Mouse (Mus musculus) liver, embryonic 13.5 days (tissue): ENCODE measurements around the gene Camta1. TPM values are rescaled to one million over a fixed set of nuclear protein-coding genes. Genes with fewer than 3 reads are reported as not detected.

Experiments
- ATAC-seq: fragments of 200-750 bp; cut with Nextera tagmentation; 2 replicates; pipeline ENCODE4 v1.8.0; 2017; ENCODE audit warnings: low read depth, mild to moderate bottlenecking, moderate number of reproducible peaks, moderate library complexity
- DNase-seq: peaks from one replicate; pipeline ENCODE4 v3.0.0; 2022
- H3K27ac ChIP-seq: fragments of 300-500 bp; sonication (generic); 2 replicates; pipeline ENCODE4 v1.5.1; 2015; ENCODE audit warnings: moderate library complexity, mild to moderate bottlenecking, inconsistent platforms
- H3K27me3 ChIP-seq: fragments of 300-500 bp; sonication (generic); 2 replicates; pipeline ENCODE4 v1.6.1; 2015; ENCODE audit warnings: mild to moderate bottlenecking, inconsistent platforms
- H3K36me3 ChIP-seq: fragments of 300-500 bp; sonication (generic); 2 replicates; pipeline ENCODE4 v1.6.1; 2015; ENCODE audit warnings: mild to moderate bottlenecking, inconsistent platforms
- H3K4me1 ChIP-seq: fragments of 300-500 bp; sonication (generic); replicated peaks from 2 replicates; pipeline ENCODE4 v1.6.1; 2015; ENCODE audit warnings: inconsistent platforms
- H3K4me2 ChIP-seq: fragments of 300-500 bp; sonication (generic); 2 replicates; pipeline ENCODE4 v1.6.1; 2015; ENCODE audit warnings: inconsistent platforms, mild to moderate bottlenecking, moderate library complexity
- H3K4me3 ChIP-seq: fragments of 300-500 bp; sonication (generic); replicated peaks from 2 replicates; pipeline ENCODE4 v1.5.1; 2015; ENCODE audit warnings: mild to moderate bottlenecking, inconsistent platforms
- H3K9ac ChIP-seq: fragments of 300-500 bp; sonication (generic); 2 replicates; pipeline ENCODE4 v1.6.1; 2015; ENCODE audit warnings: mild to moderate bottlenecking, inconsistent platforms
- H3K9me3 ChIP-seq: fragments of 300-500 bp; sonication (generic); replicated peaks from 2 replicates; pipeline ENCODE4 v1.6.1; 2016; ENCODE audit warnings: inconsistent platforms
- WGBS: fragments of 180-500 bp; shearing (Covaris S2); methylation state at CpG from one replicate; pipeline ENCODE4 v1.1.7; 2015; ENCODE audit not compliant: insufficient replicate concordance; 5-methylcytosine and 5-hydroxymethylcytosine counted together
- polyA plus RNA-seq: library from polyadenylated mRNA; unstranded; fragments of >200 nt; fragmentation: Nextera tagmentation; extraction: Ambion mirVana; gene quantifications from 2 replicates; pipeline ENCODE4 v1.2.1, GENCODE M21; 2015

The Camta1 gene
- polyA plus RNA-seq, 1 experiment from 2014 or later, result 43.6 TPM

DNA sequence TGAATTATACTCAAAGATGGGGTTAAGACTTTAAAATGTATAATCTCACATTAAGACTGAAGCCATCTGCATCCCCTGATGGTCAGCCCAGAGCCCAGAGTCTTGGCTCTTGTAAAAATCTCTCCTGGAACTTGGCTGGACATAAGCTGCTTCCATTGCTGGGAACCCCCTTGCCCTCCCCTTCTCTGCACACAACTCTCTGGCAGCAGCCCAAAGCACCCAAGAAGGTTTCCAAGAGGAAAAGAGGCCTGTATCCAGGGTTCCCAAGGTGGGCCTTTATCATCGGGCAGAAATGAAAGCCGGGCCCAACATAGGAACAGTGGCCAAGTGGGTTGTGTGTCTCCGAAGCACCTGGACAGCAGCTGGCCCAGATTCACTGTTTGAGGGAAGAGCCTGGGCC is 316.2 kb downstream of the Camta1 start:
- Histone ChIP-seq H3K27ac (no peak overlapping the region), H3K27me3 (0 out of 2 replicates have a peak, but pooled peaks cover 3% of the 10 kb centered on the region), H3K9ac (no peak overlapping the region), H3K36me3 (no peaks in the 10 kb centered on the region), H3K4me3 (no peak overlapping the region), H3K9me3 (no peaks in the 10 kb centered on the region), H3K4me1 (no peaks in the 10 kb centered on the region), H3K4me2 (no peak overlapping the region)
- no peak for ATAC-seq
- no peak for DNase-seq
- WGBS, result 79% methylated on average over 3 of the region's 3 CpGs

DNA sequence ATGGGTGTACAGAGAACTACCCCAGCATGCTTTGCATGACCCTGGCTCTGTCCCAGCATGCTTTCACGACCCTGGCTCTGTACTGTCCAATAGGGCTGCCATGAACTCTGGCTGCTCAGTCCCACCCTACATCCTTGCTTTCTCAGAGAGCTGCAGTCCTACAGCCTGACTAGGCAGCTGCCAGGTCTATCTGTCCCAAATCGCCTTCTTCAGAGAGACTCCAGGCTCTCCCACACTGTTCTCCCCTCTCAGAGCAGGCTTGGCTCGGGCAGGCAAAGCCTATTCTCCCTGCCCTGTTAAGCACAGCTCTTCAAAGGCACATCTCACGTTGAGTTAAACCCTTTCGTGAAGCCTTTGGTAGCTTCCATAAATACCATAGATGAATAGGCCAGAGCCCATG is 317.5 kb downstream of the Camta1 start:
- Histone ChIP-seq H3K27me3 (no peaks in the 10 kb centered on the region), H3K9ac (no peak overlapping the region), H3K9me3 (no peaks in the 10 kb centered on the region), H3K4me1 (no peaks in the 10 kb centered on the region), H3K27ac (no peak overlapping the region), H3K36me3 (no peaks in the 10 kb centered on the region), H3K4me2 (no peak overlapping the region), H3K4me3 (no peak overlapping the region)
- 42% methylated on average over 5 of the region's 5 CpGs for WGBS
- DNase-seq, result no peak
- ATAC-seq, result no peak

DNA sequence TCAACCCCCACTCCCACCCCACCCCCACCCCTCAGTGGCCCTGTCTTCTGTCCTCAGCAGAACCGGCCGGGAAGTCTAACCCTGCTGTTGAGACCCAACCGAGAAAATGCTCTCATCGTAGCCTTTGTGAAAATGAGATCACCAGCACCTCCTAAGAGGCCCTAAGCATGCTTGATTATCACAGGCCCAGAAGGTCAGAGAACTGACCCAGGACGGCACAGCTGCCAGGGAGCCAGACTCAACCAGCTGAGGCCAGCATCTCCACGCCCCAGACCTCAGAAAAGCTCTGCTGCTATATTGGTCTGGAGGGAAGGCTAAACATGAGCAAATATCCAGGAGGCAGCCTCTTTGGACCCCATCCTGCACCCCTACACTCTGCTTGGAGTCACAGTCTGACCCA is 321.1 kb downstream of the Camta1 start:
- Histone ChIP-seq H3K36me3 (no peaks in the 10 kb centered on the region), H3K9me3 (no peaks in the 10 kb centered on the region), H3K4me1 (no peaks in the 10 kb centered on the region), H3K27me3 (no peaks in the 10 kb centered on the region), H3K4me2 (no peak overlapping the region), H3K9ac (no peak overlapping the region), H3K27ac (no peak overlapping the region), H3K4me3 (no peak overlapping the region)
- DNase-seq, result no peak
- no peak for ATAC-seq
- WGBS, result 60% methylated on average over 6 of the region's 6 CpGs

DNA sequence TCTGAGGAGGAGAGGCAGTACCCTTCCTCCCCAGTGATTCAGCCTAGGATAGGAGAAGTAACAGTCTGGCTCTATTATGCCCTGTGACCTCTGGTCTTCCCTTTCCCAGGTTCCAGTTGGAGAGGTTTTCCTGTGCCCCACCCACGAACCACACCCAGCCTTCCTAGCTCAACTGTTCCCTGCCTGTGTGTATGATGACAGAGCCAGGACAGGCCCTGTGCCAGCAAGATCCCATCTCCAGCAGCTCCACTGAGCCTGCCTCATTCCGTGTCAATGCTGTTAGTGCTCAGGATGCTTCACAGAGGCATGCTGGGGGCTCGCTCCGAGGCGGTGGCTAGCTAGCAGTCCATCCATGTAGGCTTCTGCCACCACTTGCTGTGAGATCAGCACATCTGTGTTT is 321.8 kb downstream of the Camta1 start:
- Histone ChIP-seq H3K36me3 (no peaks in the 10 kb centered on the region), H3K9ac (no peak overlapping the region), H3K9me3 (no peaks in the 10 kb centered on the region), H3K27me3 (no peaks in the 10 kb centered on the region), H3K4me3 (no peak overlapping the region), H3K4me1 (no peaks in the 10 kb centered on the region), H3K27ac (no peak overlapping the region), H3K4me2 (no peak overlapping the region)
- ATAC-seq (no peak), DNase-seq (no peak)
- 55% methylated on average over 5 of the region's 5 CpGs for WGBS

DNA sequence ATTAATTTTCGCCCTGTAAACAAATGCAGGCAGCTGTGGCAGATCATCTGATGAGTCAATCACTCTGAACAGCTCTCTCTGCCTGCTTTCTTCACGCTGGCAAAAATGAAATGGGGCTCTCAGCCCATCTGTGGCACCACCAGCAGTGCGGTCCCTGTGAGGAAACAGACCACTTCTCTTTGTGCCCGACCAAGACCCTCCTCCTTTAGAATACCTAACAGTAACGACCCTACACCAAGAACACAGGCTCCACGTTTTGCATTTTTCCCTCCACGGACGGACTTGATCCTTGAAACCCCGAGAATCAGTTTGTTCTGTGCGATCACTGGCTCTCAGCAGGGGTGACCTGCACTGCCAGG is 322.5 kb downstream of the Camta1 start:
- H3K27me3 ChIP-seq, result no peaks in the 10 kb centered on the region
- H3K4me3 ChIP-seq, result no peak overlapping the region
- WGBS, result 58% methylated on average over 10 of the region's 10 CpGs

DNA sequence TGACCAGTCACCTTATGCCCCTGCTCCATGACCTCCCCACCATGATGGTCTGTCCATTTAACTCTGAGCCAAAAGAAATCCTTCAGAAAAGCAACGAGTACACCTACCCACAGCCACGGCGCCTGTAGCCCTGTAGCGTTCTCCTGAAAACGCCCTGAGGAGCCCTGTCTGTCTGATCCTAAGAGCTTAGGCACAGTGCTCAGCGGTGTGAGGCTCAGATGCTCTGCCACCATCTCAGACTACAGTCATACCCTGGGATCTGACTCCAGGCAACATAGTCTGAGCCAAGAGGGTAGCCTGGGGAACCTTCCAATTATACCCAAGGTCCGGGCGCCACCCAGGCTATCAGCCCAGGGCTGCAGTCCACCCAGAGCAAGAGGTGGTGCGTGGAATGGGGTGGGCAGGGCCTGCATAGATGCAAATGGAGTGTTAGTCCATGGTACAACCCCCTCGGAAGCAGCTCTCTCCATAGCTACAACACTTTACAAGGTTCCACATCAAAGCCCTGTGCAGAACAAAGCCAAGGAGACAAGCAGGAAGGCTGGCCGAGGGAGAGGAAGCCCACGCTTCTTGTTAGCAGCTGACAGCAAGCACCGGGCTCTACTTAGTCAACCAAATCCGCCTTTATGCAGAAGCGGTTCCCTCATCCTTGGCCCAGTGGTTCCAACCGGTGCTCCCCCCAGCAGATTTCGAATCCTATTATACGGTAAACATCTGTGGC is 323.1 kb downstream of the Camta1 start:
- DNase-seq, result no peak

More for the DNA sequence above, 322.5 kb downstream of the Camta1 start:
- no peak overlapping the region for H3K27ac ChIP-seq
- H3K9ac ChIP-seq, result no peak overlapping the region
- H3K4me2 ChIP-seq, result no peak overlapping the region
- no peaks in the 10 kb centered on the region for H3K9me3 ChIP-seq
- no peak for ATAC-seq
- no peaks in the 10 kb centered on the region for H3K36me3 ChIP-seq
- no peaks in the 10 kb centered on the region for H3K4me1 ChIP-seq
- no peak for DNase-seq

DNA sequence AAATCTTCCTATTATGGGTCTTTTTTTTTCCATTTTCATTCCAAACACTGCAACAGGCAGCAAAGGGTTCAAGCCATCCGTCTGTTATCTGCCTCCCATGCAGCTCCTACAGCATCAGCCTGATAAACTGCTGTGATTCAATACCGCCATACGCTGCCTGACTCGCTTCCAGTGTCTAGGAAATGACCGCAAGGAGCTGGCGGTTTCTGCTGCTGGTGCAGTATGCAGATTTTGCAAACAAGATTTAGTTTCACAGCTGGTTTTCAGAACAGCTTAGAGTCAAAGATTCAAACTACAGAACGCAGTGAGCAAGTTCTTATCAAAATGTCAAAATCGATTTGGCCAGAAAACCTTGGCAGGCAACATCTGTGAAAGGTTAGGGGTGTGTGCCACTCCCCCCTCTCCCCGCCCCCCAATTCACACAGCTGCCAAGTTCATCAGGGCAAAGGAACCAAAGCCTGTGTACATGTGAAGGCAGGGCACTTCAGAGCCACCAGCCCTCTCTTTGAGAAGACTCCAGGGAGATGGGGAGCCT is 325.7 kb downstream of the Camta1 start:
- H3K27me3 ChIP-seq, result no peaks in the 10 kb centered on the region
- ATAC-seq (no peak), DNase-seq (no peak)
- no peak overlapping the region for H3K9ac ChIP-seq
- no peak overlapping the region for H3K27ac ChIP-seq
- no peaks in the 10 kb centered on the region for H3K4me1 ChIP-seq
- 45% methylated on average over 9 of the region's 9 CpGs for WGBS
- H3K36me3 ChIP-seq, result no peaks in the 10 kb centered on the region
- no peak overlapping the region for H3K4me2 ChIP-seq
- no peak overlapping the region for H3K4me3 ChIP-seq
- no peaks in the 10 kb centered on the region for H3K9me3 ChIP-seq

More for the DNA sequence above, 323.1 kb downstream of the Camta1 start:
- H3K4me1 ChIP-seq, result no peaks in the 10 kb centered on the region
- no peak overlapping the region for H3K27ac ChIP-seq
- H3K36me3 ChIP-seq, result no peaks in the 10 kb centered on the region
- no peak for ATAC-seq
- H3K27me3 ChIP-seq, result no peaks in the 10 kb centered on the region
- 57% methylated on average over 18 of the region's 18 CpGs for WGBS
- no peaks in the 10 kb centered on the region for H3K9me3 ChIP-seq
- H3K4me2 ChIP-seq, result no peak overlapping the region
- H3K9ac ChIP-seq, result no peak overlapping the region
- H3K4me3 ChIP-seq, result no peak overlapping the region

DNA sequence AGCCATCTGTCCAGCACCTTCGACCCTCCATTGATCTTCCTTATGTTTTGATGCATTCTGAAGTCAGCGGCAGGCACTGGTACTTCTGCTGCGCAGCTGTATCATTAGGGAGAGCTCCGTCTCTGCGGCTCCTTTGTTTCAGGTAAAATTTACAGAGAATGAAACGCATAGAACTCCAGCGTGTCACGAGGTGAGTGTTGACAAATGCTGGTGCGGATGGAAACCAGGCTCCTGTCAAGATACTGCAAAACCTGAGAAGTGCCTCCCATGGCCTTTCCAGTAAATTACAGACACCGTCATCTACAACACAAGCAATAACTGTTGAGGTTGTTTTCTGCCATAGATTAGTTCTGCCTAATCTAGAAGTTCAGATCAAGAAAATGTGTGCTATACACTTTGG is 328.2 kb downstream of the Camta1 start:
- Histone ChIP-seq H3K4me2 (no peak overlapping the region), H3K9me3 (0 out of 2 replicates have a peak, but pooled peaks cover 4% of the 10 kb centered on the region), H3K27ac (no peak overlapping the region; the same call in 1 of the 2 replicates), H3K4me3 (no peak overlapping the region), H3K27me3 (no peaks in the 10 kb centered on the region), H3K9ac (no peak overlapping the region), H3K4me1 (no peaks in the 10 kb centered on the region), H3K36me3 (no peaks in the 10 kb centered on the region)
- DNase-seq (no peak), ATAC-seq (no peak)
- WGBS, result 65% methylated on average over 10 of the region's 10 CpGs

DNA sequence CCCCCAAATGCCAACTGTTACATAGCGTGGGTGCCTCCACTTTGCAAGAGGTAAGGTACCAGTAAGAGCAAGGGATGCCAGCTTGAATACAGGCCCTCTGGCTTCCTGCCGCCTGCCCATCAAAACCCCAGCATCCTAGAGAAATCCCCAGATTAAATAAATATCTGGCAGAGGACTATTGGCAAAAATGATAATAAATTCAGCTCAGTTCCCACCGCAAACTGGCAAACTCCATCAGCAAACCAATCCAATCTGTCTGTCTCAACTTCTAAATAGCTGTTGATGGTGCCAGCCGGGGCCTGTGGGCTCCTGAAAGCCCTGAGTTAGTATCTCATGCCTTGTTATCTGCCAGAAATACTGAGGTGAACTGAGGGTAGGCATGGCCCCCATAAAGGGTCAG is 333.2 kb downstream of the Camta1 start:
- DNase-seq, result no peak
- 71% methylated on average over 4 of the region's 4 CpGs for WGBS
- H3K4me1 ChIP-seq, result no peaks in the 10 kb centered on the region
- no peak overlapping the region for H3K4me3 ChIP-seq
- H3K9ac ChIP-seq, result no peak overlapping the region
- H3K36me3 ChIP-seq, result no peaks in the 10 kb centered on the region
- H3K27ac ChIP-seq, result no peak overlapping the region
- H3K27me3 ChIP-seq, result no peaks in the 10 kb centered on the region
- no peak for ATAC-seq
- H3K4me2 ChIP-seq, result no peak overlapping the region
- H3K9me3 ChIP-seq, result peaks cover 7% of the 10 kb centered on the region; the same call in 1 of the 2 replicates

DNA sequence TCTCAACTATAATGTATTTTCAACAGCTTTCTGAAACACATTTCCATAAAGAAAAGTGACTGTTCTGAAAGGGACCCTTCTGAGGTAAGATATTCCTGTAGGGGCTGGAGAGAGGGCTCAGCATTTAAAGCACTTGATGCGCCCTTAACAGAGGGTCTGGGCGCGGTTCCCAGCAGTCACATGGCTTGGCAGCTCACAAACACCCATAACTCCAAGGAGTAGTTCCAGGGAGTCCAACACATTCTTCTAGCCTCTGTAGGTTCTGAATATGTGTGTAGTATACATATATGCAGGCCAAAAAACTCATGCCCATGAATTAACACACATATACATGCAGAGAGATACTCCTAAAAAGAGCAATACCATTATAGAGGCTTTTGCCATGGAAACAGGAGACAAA is 333.9 kb downstream of the Camta1 start:
- Histone ChIP-seq H3K9ac (no peak overlapping the region), H3K9me3 (peaks cover 7% of the 10 kb centered on the region; the same call in 1 of the 2 replicates), H3K4me3 (no peak overlapping the region), H3K27ac (no peak overlapping the region), H3K4me2 (no peak overlapping the region), H3K4me1 (no peaks in the 10 kb centered on the region), H3K27me3 (no peaks in the 10 kb centered on the region), H3K36me3 (no peaks in the 10 kb centered on the region)
- 80% methylated on average over 3 of the region's 3 CpGs for WGBS
- no peak for ATAC-seq
- no peak for DNase-seq

DNA sequence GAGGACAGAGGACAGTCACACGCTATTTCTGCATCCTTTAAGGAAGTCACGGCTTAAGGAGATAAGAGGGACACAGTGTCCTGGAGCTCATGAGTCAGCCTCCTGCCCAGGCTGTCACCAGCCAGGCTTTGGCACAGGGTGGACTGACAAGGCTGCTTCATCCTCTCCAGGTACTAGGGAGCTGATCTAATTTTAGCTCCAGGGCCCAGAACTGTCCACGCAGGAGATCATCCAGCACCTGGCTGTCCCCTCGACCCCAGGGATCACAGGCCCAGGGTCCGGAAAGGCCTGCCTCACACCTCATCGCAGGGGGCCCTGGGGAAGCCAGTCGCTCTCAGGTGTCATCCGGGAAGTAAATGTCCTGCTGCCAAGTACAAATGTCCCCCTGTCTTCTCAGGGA is 341.6 kb downstream of the Camta1 start:
- no peaks in the 10 kb centered on the region for H3K4me1 ChIP-seq
- no peak for DNase-seq
- WGBS, result 11% methylated on average over 8 of the region's 8 CpGs

DNA sequence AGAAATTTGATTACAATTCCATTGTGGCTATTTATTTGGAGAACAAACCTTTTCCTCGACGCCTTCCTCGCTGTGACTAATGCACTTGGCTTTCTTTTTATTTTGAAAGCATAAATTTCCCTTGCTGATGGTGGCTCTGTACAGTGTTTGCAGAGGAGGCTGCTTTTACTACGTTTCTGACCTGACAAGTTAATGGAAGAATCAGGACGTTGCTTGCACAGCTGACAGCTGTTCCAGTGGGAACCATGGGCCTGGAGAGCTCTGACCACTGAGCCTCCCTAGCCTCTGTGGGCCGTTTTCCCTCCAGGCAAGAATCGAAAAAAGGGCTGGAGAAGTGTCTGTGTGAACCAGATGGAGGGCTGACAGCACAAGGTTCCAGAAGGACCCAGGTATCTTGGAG is 342.7 kb downstream of the Camta1 start:
- H3K4me2 ChIP-seq, result no peak overlapping the region
- 55% methylated on average over 7 of the region's 7 CpGs for WGBS
- no peak overlapping the region for H3K27ac ChIP-seq
- no peaks in the 10 kb centered on the region for H3K27me3 ChIP-seq
- no peak for DNase-seq
- ATAC-seq, result no peak
- H3K4me1 ChIP-seq, result no peaks in the 10 kb centered on the region
- H3K36me3 ChIP-seq, result no peaks in the 10 kb centered on the region
- no peak overlapping the region for H3K4me3 ChIP-seq
- no peaks in the 10 kb centered on the region for H3K9me3 ChIP-seq
- no peak overlapping the region for H3K9ac ChIP-seq

More for the DNA sequence above, 341.6 kb downstream of the Camta1 start:
- peak; percentile 54; the same call in 1 of the 2 replicates for ATAC-seq
- Histone ChIP-seq H3K4me2 (no peak overlapping the region), H3K9me3 (no peaks in the 10 kb centered on the region), H3K4me3 (no peak overlapping the region), H3K36me3 (no peaks in the 10 kb centered on the region), H3K27ac (no peak overlapping the region), H3K27me3 (no peaks in the 10 kb centered on the region), H3K9ac (no peak overlapping the region)
